Mouse (Mus musculus): ENCODE results near the gene Pex10. TPM values are rescaled to one million over a fixed set of nuclear protein-coding genes. Genes with fewer than 3 reads are reported as not detected.
A peak's percentile ranks its signal among the peaks of the same experiment; 100 is the strongest.

The Pex10 gene
- polyA plus RNA-seq, 1 experiment from 2014 or later: 7.1 TPM

DNA sequence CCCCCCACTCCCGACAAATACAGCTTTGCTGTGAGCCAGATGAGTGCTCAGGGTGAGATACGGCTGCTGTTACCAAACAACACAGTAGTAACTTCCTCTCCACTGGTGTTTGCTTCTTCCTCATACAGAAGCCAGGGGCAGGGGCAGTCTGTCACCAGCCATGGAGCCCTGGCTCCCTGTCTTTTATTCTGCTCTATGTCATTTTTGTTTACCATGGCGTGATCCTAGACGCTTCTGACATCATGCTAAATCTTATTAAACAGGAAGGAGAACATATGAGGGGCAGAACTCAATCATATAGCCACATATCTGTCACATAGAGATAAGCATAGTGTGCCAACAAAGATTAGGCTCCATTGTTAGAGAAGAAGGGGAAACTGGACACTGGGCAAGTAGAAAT lies 49.8 kb downstream of the Pex10 start:
- no peaks in the 10 kb centered on the region for H3K36me3 ChIP-seq (ENCODE audit: control insufficient read depth, insufficient read depth, low read length)
- no peak overlapping the region for H3K4me3 ChIP-seq (ENCODE audit: low read length)
- WGBS: 72% methylated on average over 4 of the region's 4 CpGs
- H3K4me1 ChIP-seq (ENCODE audit: control insufficient read depth, insufficient read depth, low read length): no peaks in the 10 kb centered on the region
- H3K9ac ChIP-seq (ENCODE audit: low read depth, low read length): no peak overlapping the region
- no peak for ATAC-seq (ENCODE audit: low FRiP score, low TSS enrichment)
- H3K27me3 ChIP-seq (ENCODE audit: control insufficient read depth, insufficient read depth, low read length): no peaks in the 10 kb centered on the region
- H3K4me2 ChIP-seq (replicated peaks; ENCODE audit: low read depth, low read length): no peak overlapping the region
- no peaks in the 10 kb centered on the region for H3K9me3 ChIP-seq (ENCODE audit: control insufficient read depth, low read length)
- H3K27ac ChIP-seq (ENCODE audit: low read depth, low read length): no peak overlapping the region

DNA sequence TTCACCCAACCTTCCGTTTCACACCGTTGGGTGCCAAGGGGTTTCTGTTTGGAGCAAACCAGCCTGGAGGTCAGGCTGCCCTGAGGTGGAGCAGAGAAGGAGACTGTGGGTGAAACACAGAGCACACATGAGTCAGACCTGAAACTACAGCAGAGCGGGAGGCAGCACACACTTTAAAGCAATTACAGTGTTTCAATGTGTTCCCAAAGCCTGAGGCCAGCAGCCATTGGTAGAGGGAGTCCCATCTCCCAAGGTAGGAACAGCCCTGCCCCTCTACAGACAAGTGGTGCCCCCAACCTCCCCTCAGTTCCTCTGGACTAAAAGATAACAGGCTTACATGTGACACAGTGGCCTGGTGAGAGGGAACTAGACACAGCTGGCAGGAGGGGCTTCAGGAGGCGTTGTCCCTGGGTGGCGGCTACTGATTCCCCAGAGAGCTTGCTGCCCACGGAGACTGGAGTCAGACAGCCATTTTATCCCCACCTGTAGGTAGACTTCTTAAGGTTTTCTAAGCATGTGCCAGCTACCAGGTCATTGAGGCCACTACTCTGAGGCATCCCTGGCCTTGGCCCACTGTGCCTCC lies 50.7 kb downstream of the Pex10 start:
- H3K9me3 ChIP-seq (ENCODE audit: control insufficient read depth, low read length): no peaks in the 10 kb centered on the region
- WGBS: 78% methylated on average over 6 of the region's 6 CpGs
- peaks cover 7% of the 10 kb centered on the region for H3K4me1 ChIP-seq (ENCODE audit: control insufficient read depth, insufficient read depth, low read length)
- H3K4me3 ChIP-seq (ENCODE audit: low read length): no peak overlapping the region
- no peak overlapping the region for H3K4me2 ChIP-seq (replicated peaks; ENCODE audit: low read depth, low read length)
- no peak for ATAC-seq (ENCODE audit: low FRiP score, low TSS enrichment)
- no peak overlapping the region for H3K27ac ChIP-seq (ENCODE audit: low read depth, low read length)
- no peaks in the 10 kb centered on the region for H3K27me3 ChIP-seq (ENCODE audit: control insufficient read depth, insufficient read depth, low read length)
- H3K36me3 ChIP-seq (ENCODE audit: control insufficient read depth, insufficient read depth, low read length): no peaks in the 10 kb centered on the region
- H3K9ac ChIP-seq (ENCODE audit: low read depth, low read length): no peak overlapping the region

DNA sequence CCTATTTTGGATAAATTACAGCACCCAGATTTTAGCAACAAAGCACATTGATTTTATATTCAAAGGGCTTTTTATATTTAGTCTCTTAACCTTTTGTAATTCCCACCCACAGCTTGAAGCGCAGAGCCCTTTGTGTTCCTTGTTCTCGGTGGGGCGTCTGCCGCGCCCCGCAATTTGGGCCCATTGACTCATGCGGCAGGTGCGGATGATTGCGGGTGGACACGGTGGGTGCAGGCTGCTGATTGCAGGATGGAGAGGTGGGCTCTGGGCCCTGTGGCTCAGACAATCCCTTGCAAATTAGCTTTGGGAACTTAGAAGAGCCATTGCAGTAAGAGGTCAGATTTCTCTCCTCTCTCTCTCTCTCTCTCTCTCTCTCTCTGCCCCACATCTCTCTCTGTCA lies 51.5 kb downstream of the Pex10 start:
- Histone ChIP-seq H3K36me3 (ENCODE audit: control insufficient read depth, insufficient read depth, low read length) (no peaks in the 10 kb centered on the region), H3K27ac (ENCODE audit: low read depth, low read length) (no peak overlapping the region), H3K4me1 (ENCODE audit: control insufficient read depth, insufficient read depth, low read length) (peaks cover 12% of the 10 kb centered on the region), H3K4me2 (replicated peaks; ENCODE audit: low read depth, low read length) (no peak overlapping the region), H3K27me3 (ENCODE audit: control insufficient read depth, insufficient read depth, low read length) (no peaks in the 10 kb centered on the region), H3K9ac (ENCODE audit: low read depth, low read length) (no peak overlapping the region), H3K9me3 (ENCODE audit: control insufficient read depth, low read length) (no peaks in the 10 kb centered on the region), H3K4me3 (ENCODE audit: low read length) (no peak overlapping the region)
- WGBS: 71% methylated on average over 10 of the region's 10 CpGs
- ATAC-seq (ENCODE audit: low FRiP score, low TSS enrichment): no peak

GRCm38 (mm10) chr4:155120038-155120437 lies 53.2 kb downstream of the Pex10 start:
- peaks cover 12% of the 10 kb centered on the region for H3K4me1 ChIP-seq (ENCODE audit: control insufficient read depth, insufficient read depth, low read length)
- ATAC-seq (ENCODE audit: low FRiP score, low TSS enrichment): no peak
- no peak overlapping the region for H3K9ac ChIP-seq (ENCODE audit: low read depth, low read length)
- H3K27me3 ChIP-seq (ENCODE audit: control insufficient read depth, insufficient read depth, low read length): no peaks in the 10 kb centered on the region
- WGBS: 82% methylated on average over 7 of the region's 7 CpGs
- H3K4me3 ChIP-seq (ENCODE audit: low read length): no peak overlapping the region
- no peak overlapping the region for H3K27ac ChIP-seq (ENCODE audit: low read depth, low read length)
- H3K36me3 ChIP-seq (ENCODE audit: control insufficient read depth, insufficient read depth, low read length): no peaks in the 10 kb centered on the region
- no peaks in the 10 kb centered on the region for H3K9me3 ChIP-seq (ENCODE audit: control insufficient read depth, low read length)
- H3K4me2 ChIP-seq (replicated peaks; ENCODE audit: low read depth, low read length): no peak overlapping the region

DNA sequence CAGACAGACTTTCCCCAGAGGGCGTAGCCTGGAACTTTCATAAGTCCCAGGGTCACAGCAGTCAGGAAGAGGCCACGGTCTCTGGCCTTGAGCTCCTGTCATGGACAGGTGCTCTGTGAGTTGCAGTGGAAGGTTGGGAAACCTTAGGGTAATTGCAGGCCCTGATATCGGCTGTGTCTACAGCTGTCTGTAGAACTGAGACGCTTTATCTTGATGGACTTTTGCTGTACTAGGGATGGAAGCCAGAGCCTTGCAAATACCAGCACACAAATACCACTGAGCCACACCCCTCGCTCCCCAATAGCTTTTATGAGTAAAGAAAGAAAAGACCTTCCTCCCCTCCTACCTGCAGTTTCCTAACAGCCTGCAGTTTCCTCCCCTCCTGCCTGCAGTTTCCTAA lies 53.8 kb downstream of the Pex10 start:
- Histone ChIP-seq H3K4me1 (ENCODE audit: control insufficient read depth, insufficient read depth, low read length) (peaks cover 12% of the 10 kb centered on the region), H3K4me2 (replicated peaks; ENCODE audit: low read depth, low read length) (no peak overlapping the region), H3K36me3 (ENCODE audit: control insufficient read depth, insufficient read depth, low read length) (no peaks in the 10 kb centered on the region), H3K4me3 (ENCODE audit: low read length) (no peak overlapping the region), H3K9ac (ENCODE audit: low read depth, low read length) (no peak overlapping the region), H3K27me3 (ENCODE audit: control insufficient read depth, insufficient read depth, low read length) (no peaks in the 10 kb centered on the region), H3K27ac (ENCODE audit: low read depth, low read length) (no peak overlapping the region), H3K9me3 (ENCODE audit: control insufficient read depth, low read length) (no peaks in the 10 kb centered on the region)
- 70% methylated on average over 5 of the region's 5 CpGs for WGBS
- no peak for ATAC-seq (ENCODE audit: low FRiP score, low TSS enrichment)

GRCm38 (mm10) chr4:155121222-155121621 lies 54.4 kb downstream of the Pex10 start:
- H3K27me3 ChIP-seq (ENCODE audit: control insufficient read depth, insufficient read depth, low read length): no peaks in the 10 kb centered on the region
- H3K4me3 ChIP-seq (ENCODE audit: low read length): no peak overlapping the region
- WGBS: 81% methylated on average over 6 of the region's 6 CpGs
- no peaks in the 10 kb centered on the region for H3K9me3 ChIP-seq (ENCODE audit: control insufficient read depth, low read length)
- H3K36me3 ChIP-seq (ENCODE audit: control insufficient read depth, insufficient read depth, low read length): no peaks in the 10 kb centered on the region
- no peak overlapping the region for H3K4me2 ChIP-seq (replicated peaks; ENCODE audit: low read depth, low read length)
- peak overlapping the region; percentile 62; the same call in 1 of the 2 replicates for H3K27ac ChIP-seq (ENCODE audit: low read depth, low read length)
- H3K4me1 ChIP-seq (ENCODE audit: control insufficient read depth, insufficient read depth, low read length): peaks cover 12% of the 10 kb centered on the region
- no peak overlapping the region for H3K9ac ChIP-seq (ENCODE audit: low read depth, low read length)
- no peak for ATAC-seq (ENCODE audit: low FRiP score, low TSS enrichment)

Other genes with a start within 250 kb of the Pex10 start
- gene Ttc34, start 229.6 kb upstream of the Pex10 start, polyA plus RNA-seq (2014; fragmentation: Nextera tagmentation; extraction: Ambion mirVana): 0.24 and 0.31 TPM in 2 replicates
- gene Mmel1, start 197.4 kb upstream of the Pex10 start, polyA plus RNA-seq (2014; fragmentation: Nextera tagmentation; extraction: Ambion mirVana): not detected in 2 replicates
- 37.6 and 39.1 TPM in 2 replicates for gene Fam213b, start 167.9 kb upstream of the Pex10 start, polyA plus RNA-seq (2014; fragmentation: Nextera tagmentation; extraction: Ambion mirVana)
- gene Tnfrsf14, start 138.5 kb upstream of the Pex10 start, polyA plus RNA-seq (2014; fragmentation: Nextera tagmentation; extraction: Ambion mirVana): 0.42 and 0.47 TPM in 2 replicates
- gene Hes5, start 106.1 kb upstream of the Pex10 start, polyA plus RNA-seq (2014; fragmentation: Nextera tagmentation; extraction: Ambion mirVana): 8.1 and 15.5 TPM in 2 replicates
- gene Pank4, start 102.9 kb upstream of the Pex10 start, polyA plus RNA-seq (2014; fragmentation: Nextera tagmentation; extraction: Ambion mirVana): 34.9 and 43.9 TPM in 2 replicates
- gene Plch2, start 10.2 kb upstream of the Pex10 start, polyA plus RNA-seq (2014; fragmentation: Nextera tagmentation; extraction: Ambion mirVana): 1.8 and 3.1 TPM in 2 replicates
- 167 and 180 TPM in 2 replicates for gene Rer1, start 19.4 kb downstream of the Pex10 start, polyA plus RNA-seq (2014; fragmentation: Nextera tagmentation; extraction: Ambion mirVana)
- gene Morn1, start 19.6 kb downstream of the Pex10 start, polyA plus RNA-seq (2014; fragmentation: Nextera tagmentation; extraction: Ambion mirVana): 5.8 and 6.9 TPM in 2 replicates
- gene Ski, start 155.6 kb downstream of the Pex10 start, polyA plus RNA-seq (2014; fragmentation: Nextera tagmentation; extraction: Ambion mirVana): 24.0 and 24.5 TPM in 2 replicates
- gene Faap20, start 182.8 kb downstream of the Pex10 start, polyA plus RNA-seq (2014; fragmentation: Nextera tagmentation; extraction: Ambion mirVana): 63.4 and 73.8 TPM in 2 replicates